ENCODE assay signal across 9 mouse cellular contexts in the genomic region with DNA sequence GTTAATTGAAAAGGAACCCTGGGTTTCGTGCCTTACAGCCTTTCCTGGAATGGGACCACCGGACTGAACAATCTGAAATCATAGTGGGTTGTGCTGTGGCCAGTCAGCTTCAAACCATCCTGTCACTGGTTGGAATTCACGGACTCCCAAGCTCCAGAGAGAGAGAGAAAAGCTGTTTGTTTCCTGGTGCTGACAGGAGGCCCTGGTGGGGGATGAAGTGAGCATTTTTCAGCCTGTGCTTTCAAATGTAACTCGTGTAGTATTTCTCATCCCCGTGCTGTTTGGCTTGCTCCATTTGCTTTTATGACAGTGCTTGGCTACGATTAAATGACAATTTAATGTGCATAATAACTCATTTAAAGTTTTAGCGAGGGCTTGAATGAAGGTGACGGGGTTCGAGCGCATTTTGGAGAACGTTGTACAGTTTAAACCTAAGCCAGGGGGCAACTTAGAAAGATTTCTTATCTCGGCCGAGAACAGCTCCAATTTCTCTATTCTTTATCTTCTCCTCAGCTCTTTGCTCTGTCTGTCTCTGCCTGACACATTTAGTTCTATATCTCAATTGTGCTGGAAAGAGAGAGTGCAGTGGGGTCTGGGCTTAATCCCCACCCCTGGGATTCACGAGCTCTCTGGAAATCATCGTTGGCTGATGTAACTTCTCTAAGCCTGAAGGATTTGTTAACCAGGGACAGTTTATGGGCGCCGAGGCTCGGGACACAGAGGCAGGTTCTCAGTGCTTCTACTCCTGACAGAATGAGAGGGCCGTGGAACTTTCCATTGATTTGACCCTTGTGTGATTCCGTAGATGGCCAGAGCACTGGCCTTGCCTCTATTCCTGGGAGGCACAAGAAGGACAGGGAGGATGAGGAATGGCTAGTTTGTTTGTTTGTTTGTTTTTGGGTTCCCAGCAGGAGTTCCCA.
DNase-seq lines count a peak whose midpoint lies in the region; ATAC-seq lines count a peak whose summit lies in the region.
"Had no signal": no experiment of that assay in that cellular context is flagged by ENCODE, and none has a peak within 500 bp of the region (broad histone marks: within the 10 kb centered on the region; RNA-seq: fewer than 3 reads in every experiment).

No protein-coding gene starts in this region.

- WGBS in forebrain, embryonic 15.5 days = 44% methylated on average over 20 of the region's 20 CpGs
- WGBS in forebrain, embryonic 10.5 days = 62% methylated on average over 20 of the region's 20 CpGs
- 36% methylated on average over 20 of the region's 20 CpGs for WGBS in lung, embryonic 15.5 days
- WGBS in neural tube, embryonic 15.5 days = 30% methylated on average over 20 of the region's 20 CpGs

- no peak overlapping the region for H3K4me3 ChIP-seq in forebrain, embryonic 15.5 days
- H3K4me3 ChIP-seq in forebrain, embryonic 10.5 days = no peak overlapping the region
- no peak overlapping the region for H3K4me3 ChIP-seq in lung, embryonic 15.5 days
- no peak overlapping the region for H3K4me3 ChIP-seq in neural tube, embryonic 15.5 days (replicated peaks)

- H3K4me1 ChIP-seq in forebrain, embryonic 15.5 days = peaks cover 24% of the 10 kb centered on the region
- peaks cover 24% of the 10 kb centered on the region for H3K4me1 ChIP-seq in forebrain, embryonic 10.5 days
- H3K4me1 ChIP-seq in lung, embryonic 15.5 days = peaks cover 14% of the 10 kb centered on the region; the same call in 1 of the 2 replicates
- H3K4me1 ChIP-seq in neural tube, embryonic 15.5 days = peaks cover 23% of the 10 kb centered on the region

- no peak for DNase-seq in forebrain, embryonic 10.5 days (ENCODE audit: extremely low spot score, low spot score)
- DNase-seq in lung, postnatal 36 days = no peak
- DNase-seq in heart, postnatal 4 days = peak; percentile 38
- no peak for DNase-seq in left cerebral cortex, adult 18-20 months (ENCODE audit: low spot score in 2 of 2)

- H3K27ac ChIP-seq in forebrain, embryonic 15.5 days (replicated peaks) = 0 out of 2 replicates have a peak overlapping the region, but pooled peaks have one; percentile 74
- no peak overlapping the region for H3K27ac ChIP-seq in forebrain, embryonic 10.5 days
- no peak overlapping the region for H3K27ac ChIP-seq in lung, embryonic 15.5 days
- no peak overlapping the region for H3K27ac ChIP-seq in neural tube, embryonic 15.5 days (replicated peaks)
- H3K27ac ChIP-seq: liver, embryonic 14.5 days had no signal

- no peak for ATAC-seq in forebrain, embryonic 15.5 days (replicated peaks)
- no peak for ATAC-seq in lung, embryonic 15.5 days (ENCODE audit: borderline replicate concordance, extremely low read depth, low FRiP score, low TSS enrichment)
- 0 out of 2 replicates have a peak, but pooled peaks have one; percentile 37 for ATAC-seq in neural tube, embryonic 15.5 days (ENCODE audit: low FRiP score)
- no peak for ATAC-seq in megakaryocyte, adult 5-6 weeks (ENCODE audit: poor library complexity, severe bottlenecking)

- H3K9ac ChIP-seq in forebrain, embryonic 15.5 days (replicated peaks) = no peak overlapping the region
- H3K9ac ChIP-seq in lung, embryonic 15.5 days = no peak overlapping the region
- H3K9ac ChIP-seq in neural tube, embryonic 15.5 days (replicated peaks) = no peak overlapping the region
- H3K9ac ChIP-seq: liver, embryonic 14.5 days had no signal

- no peaks in the 10 kb centered on the region for H3K9me3 ChIP-seq in forebrain, embryonic 15.5 days
- no peaks in the 10 kb centered on the region for H3K9me3 ChIP-seq in forebrain, embryonic 10.5 days
- no peaks in the 10 kb centered on the region for H3K9me3 ChIP-seq in lung, embryonic 15.5 days
- H3K9me3 ChIP-seq in neural tube, embryonic 15.5 days (replicated peaks) = no peaks in the 10 kb centered on the region

- H3K36me3 ChIP-seq in forebrain, embryonic 15.5 days = no peaks in the 10 kb centered on the region
- H3K36me3 ChIP-seq in forebrain, embryonic 10.5 days (replicated peaks) = no peaks in the 10 kb centered on the region
- H3K36me3 ChIP-seq in lung, embryonic 15.5 days = no peaks in the 10 kb centered on the region
- H3K36me3 ChIP-seq in neural tube, embryonic 15.5 days = no peaks in the 10 kb centered on the region

- no peak overlapping the region for H3K4me2 ChIP-seq in forebrain, embryonic 15.5 days (replicated peaks)
- peak overlapping the region; percentile 20; the same call in 1 of the 2 replicates for H3K4me2 ChIP-seq in lung, embryonic 15.5 days
- H3K4me2 ChIP-seq in neural tube, embryonic 15.5 days = peak overlapping the region; percentile 28

- H3K27me3 ChIP-seq in forebrain, embryonic 15.5 days = peaks cover 12% of the 10 kb centered on the region; the same call in 1 of the 2 replicates
- peaks cover 7% of the 10 kb centered on the region; the same call in 1 of the 2 replicates for H3K27me3 ChIP-seq in forebrain, embryonic 10.5 days (ENCODE audit: poor library complexity, severe bottlenecking)
- H3K27me3 ChIP-seq in lung, embryonic 15.5 days = no peaks in the 10 kb centered on the region
- H3K27me3 ChIP-seq in neural tube, embryonic 15.5 days (replicated peaks) = no peaks in the 10 kb centered on the region
